Mouse (Mus musculus) bone marrow macrophage, adult 2 months (primary cell): ENCODE data around the gene Fam155a.

Experiments used
- CTCF ChIP-seq: IDR thresholded peaks from 2 replicates; pipeline ENCODE4 v1.5.1; 2012; ENCODE audit warnings: low read depth, mild to moderate bottlenecking, low read length, moderate library complexity
- POLR2A ChIP-seq: IDR thresholded peaks from 2 replicates; pipeline ENCODE4 v1.6.1; 2012; ENCODE audit warnings: mild to moderate bottlenecking, low read depth, low read length, borderline replicate concordance

GRCm38 (mm10) chr8:9342593-9342992, 428.4 kb downstream of the Fam155a start:
- no peak for TF ChIP-seq POLR2A
- no peak for TF ChIP-seq CTCF
